Mouse (Mus musculus): ENCODE measurements at regions not wholly inside any gene's neighbourhood (a gene's known extent, or its start where the extent isn't known, plus 50 kb on each side); places are given as distances from the start of the nearest gene placed in this dataset.

- H3K36me3 ChIP-seq (replicated peaks) = no peaks in the 10 kb centered on the region
- no peaks in the 10 kb centered on the region for H3K4me1 ChIP-seq (ENCODE audit: insufficient read depth, low read depth, low read length)
- H3K4me3 ChIP-seq (ENCODE audit: low read depth, low read length) = no peak overlapping the region
- no peak for DNase-seq (ENCODE audit: low spot score)
- ATAC-seq (ENCODE audit: extremely low read depth, insufficient number of reproducible peaks, low FRiP score, poor library complexity, severe bottlenecking) = no peak
- H3K27me3 ChIP-seq (ENCODE audit: insufficient read depth, low read length) = peaks cover 14% of the 10 kb centered on the region; the same call in 1 of the 2 replicates
- TF ChIP-seq TAL1 (conservative IDR thresholded peaks at IDR 0.05; ENCODE audit: low read depth, low read length) (no peak), POLR2AphosphoS5 (IDR thresholded peaks at IDR 0.05; ENCODE audit: insufficient replicate concordance, low read depth, low read length) (no peak), GATA1 (IDR thresholded peaks at IDR 0.05; ENCODE audit: borderline replicate concordance, low read length) (no peak)
- H3K9me3 ChIP-seq (replicated peaks) = no peaks in the 10 kb centered on the region
Observed at GRCm38 (mm10) chr11:79881812-79882211, 80.4 kb downstream of the Utp6 start.

GRCm38 (mm10) chr11:79878091-79878490 lies 84.1 kb downstream of the Utp6 start:
- H3K27me3 ChIP-seq (ENCODE audit: insufficient read depth, low read length) = peaks cover 12% of the 10 kb centered on the region; the same call in 1 of the 2 replicates
- ATAC-seq (ENCODE audit: extremely low read depth, insufficient number of reproducible peaks, low FRiP score, poor library complexity, severe bottlenecking) (no peak), DNase-seq (ENCODE audit: low spot score) (no peak)
- no peak overlapping the region for H3K4me3 ChIP-seq (ENCODE audit: low read depth, low read length)
- H3K9me3 ChIP-seq (replicated peaks) = no peaks in the 10 kb centered on the region
- no peaks in the 10 kb centered on the region for H3K4me1 ChIP-seq (ENCODE audit: insufficient read depth, low read depth, low read length)
- H3K36me3 ChIP-seq (replicated peaks) = no peaks in the 10 kb centered on the region
- TF ChIP-seq TAL1 (conservative IDR thresholded peaks at IDR 0.05; ENCODE audit: low read depth, low read length) (no peak), GATA2 (IDR thresholded peaks at IDR 0.05; ENCODE audit: borderline replicate concordance, low read depth, low read length) (no peak), GATA1 (IDR thresholded peaks at IDR 0.05; ENCODE audit: borderline replicate concordance, low read length) (no peak), CTCF (IDR thresholded peaks at IDR 0.05; ENCODE audit: low read depth, low read length) (no peak)

GRCm38 (mm10) chr11:79877184-79877745 lies 84.9 kb downstream of the Utp6 start:
- Histone ChIP-seq H3K9me3 (replicated peaks) (no peaks in the 10 kb centered on the region), H3K36me3 (replicated peaks) (no peaks in the 10 kb centered on the region), H3K4me3 (ENCODE audit: low read depth, low read length) (no peak overlapping the region), H3K4me1 (ENCODE audit: insufficient read depth, low read depth, low read length) (no peaks in the 10 kb centered on the region), H3K27me3 (ENCODE audit: insufficient read depth, low read length) (peaks cover 14% of the 10 kb centered on the region)
- no peak for TF ChIP-seq CTCF (IDR thresholded peaks at IDR 0.05; ENCODE audit: low read depth, low read length)
- TF ChIP-seq GATA1 (IDR thresholded peaks at IDR 0.05; ENCODE audit: borderline replicate concordance, low read length) = no peak
- no peak for TF ChIP-seq POLR2AphosphoS5 (IDR thresholded peaks at IDR 0.05; ENCODE audit: insufficient replicate concordance, low read depth, low read length)
- TF ChIP-seq TAL1 (conservative IDR thresholded peaks at IDR 0.05; ENCODE audit: low read depth, low read length) = no peak
- TF ChIP-seq GATA2 (IDR thresholded peaks at IDR 0.05; ENCODE audit: borderline replicate concordance, low read depth, low read length) = no peak
- DNase-seq (ENCODE audit: low spot score) (no peak), ATAC-seq (ENCODE audit: extremely low read depth, insufficient number of reproducible peaks, low FRiP score, poor library complexity, severe bottlenecking) (no peak)

GRCm38 (mm10) chr11:79871783-79872628 lies 90.2 kb downstream of the Utp6 start:
- Histone ChIP-seq H3K4me3 (ENCODE audit: low read depth, low read length) (no peak overlapping the region), H3K27me3 (ENCODE audit: insufficient read depth, low read length) (peaks cover 7% of the 10 kb centered on the region; the same call in 1 of the 2 replicates), H3K36me3 (replicated peaks) (no peaks in the 10 kb centered on the region), H3K4me1 (ENCODE audit: insufficient read depth, low read depth, low read length) (no peaks in the 10 kb centered on the region), H3K9me3 (replicated peaks) (no peaks in the 10 kb centered on the region)
- ATAC-seq (ENCODE audit: extremely low read depth, insufficient number of reproducible peaks, low FRiP score, poor library complexity, severe bottlenecking) (no peak), DNase-seq (ENCODE audit: low spot score) (no peak)
- TF ChIP-seq POLR2AphosphoS5 (IDR thresholded peaks at IDR 0.05; ENCODE audit: insufficient replicate concordance, low read depth, low read length) (no peak), TAL1 (conservative IDR thresholded peaks at IDR 0.05; ENCODE audit: low read depth, low read length) (no peak), GATA1 (IDR thresholded peaks at IDR 0.05; ENCODE audit: borderline replicate concordance, low read length) (no peak), CTCF (IDR thresholded peaks at IDR 0.05; ENCODE audit: low read depth, low read length) (no peak), GATA2 (IDR thresholded peaks at IDR 0.05; ENCODE audit: borderline replicate concordance, low read depth, low read length) (no peak)

- no peaks in the 10 kb centered on the region for H3K36me3 ChIP-seq (replicated peaks)
- peaks cover 6% of the 10 kb centered on the region for H3K27me3 ChIP-seq (ENCODE audit: insufficient read depth, low read length)
- DNase-seq (ENCODE audit: low spot score) (no peak), ATAC-seq (ENCODE audit: extremely low read depth, insufficient number of reproducible peaks, low FRiP score, poor library complexity, severe bottlenecking) (no peak)
- H3K4me3 ChIP-seq (ENCODE audit: low read depth, low read length) = no peak overlapping the region
- H3K9me3 ChIP-seq (replicated peaks) = no peaks in the 10 kb centered on the region
- TF ChIP-seq TAL1 (conservative IDR thresholded peaks at IDR 0.05; ENCODE audit: low read depth, low read length) (no peak), CTCF (IDR thresholded peaks at IDR 0.05; ENCODE audit: low read depth, low read length) (no peak), GATA2 (IDR thresholded peaks at IDR 0.05; ENCODE audit: borderline replicate concordance, low read depth, low read length) (no peak), GATA1 (IDR thresholded peaks at IDR 0.05; ENCODE audit: borderline replicate concordance, low read length) (no peak), POLR2AphosphoS5 (IDR thresholded peaks at IDR 0.05; ENCODE audit: insufficient replicate concordance, low read depth, low read length) (no peak)
- no peaks in the 10 kb centered on the region for H3K4me1 ChIP-seq (ENCODE audit: insufficient read depth, low read depth, low read length)
Observed at GRCm38 (mm10) chr11:79870189-79870588, 92.0 kb downstream of the Utp6 start.

GRCm38 (mm10) chr11:79869009-79869408 lies 93.2 kb downstream of the Utp6 start:
- TF ChIP-seq CTCF (IDR thresholded peaks at IDR 0.05; ENCODE audit: low read depth, low read length) (no peak), POLR2AphosphoS5 (IDR thresholded peaks at IDR 0.05; ENCODE audit: insufficient replicate concordance, low read depth, low read length) (no peak), GATA2 (IDR thresholded peaks at IDR 0.05; ENCODE audit: borderline replicate concordance, low read depth, low read length) (no peak), TAL1 (conservative IDR thresholded peaks at IDR 0.05; ENCODE audit: low read depth, low read length) (no peak), GATA1 (IDR thresholded peaks at IDR 0.05; ENCODE audit: borderline replicate concordance, low read length) (no peak)
- no peak overlapping the region for H3K4me3 ChIP-seq (ENCODE audit: low read depth, low read length)
- ATAC-seq (ENCODE audit: extremely low read depth, insufficient number of reproducible peaks, low FRiP score, poor library complexity, severe bottlenecking) = no peak
- H3K4me1 ChIP-seq (ENCODE audit: insufficient read depth, low read depth, low read length) = no peaks in the 10 kb centered on the region
- no peaks in the 10 kb centered on the region for H3K9me3 ChIP-seq (replicated peaks)
- H3K36me3 ChIP-seq (replicated peaks) = no peaks in the 10 kb centered on the region
- H3K27me3 ChIP-seq (ENCODE audit: insufficient read depth, low read length) = peaks cover 6% of the 10 kb centered on the region
- no peak for DNase-seq (ENCODE audit: low spot score)

Data from G1E (cell line).